Mouse (Mus musculus) CH12.LX (cell line): Measurements from ENCODE around the gene Spaar. TPM values are rescaled to one million over a fixed set of nuclear protein-coding genes. Genes with fewer than 3 reads are reported as not detected.

ENCODE experiments used
- DNase-seq: peaks from one replicate; pipeline ENCODE4 v3.0.0-alpha.2; 2013; ENCODE audit errors: extremely low read depth
- H3K27ac ChIP-seq: 2 replicates; pipeline ENCODE4 v1.5.1; 2012; ENCODE audit warnings: low read depth, mild to moderate bottlenecking, control low read depth, moderate library complexity; ENCODE audit not compliant: insufficient read depth
- H3K27me3 ChIP-seq: replicated peaks from 2 replicates; pipeline ENCODE3; 2012; ENCODE audit warnings: inconsistent platforms
- H3K36me3 ChIP-seq, 2 experiments: replicated peaks in 1 of 2; 2 replicates each; pipeline versions ENCODE3 to v1.6.1; 2012; ENCODE audit warnings: inconsistent platforms in 1 of 2, low read length in 1 of 2, mild to moderate bottlenecking in 1 of 2, mixed read lengths in 1 of 2, moderate library complexity in 1 of 2; ENCODE audit not compliant: control insufficient read depth in 1 of 2, insufficient read depth in 1 of 2
- H3K4me1 ChIP-seq, 2 experiments: 2 replicates each; pipeline ENCODE4 v1.6.1; 2012; ENCODE audit warnings: inconsistent platforms in 1 of 2, moderate library complexity in 1 of 2; ENCODE audit not compliant: insufficient read depth in 2 of 2, control insufficient read depth in 1 of 2
- H3K4me2 ChIP-seq: 2 replicates; pipeline ENCODE4 v1.6.1; 2012; ENCODE audit warnings: low read depth, mild to moderate bottlenecking, control low read depth; ENCODE audit not compliant: poor library complexity, insufficient read depth, severe bottlenecking
- H3K4me3 ChIP-seq, 3 experiments: fragments of 150-350 bp in 1 of 3; sonication (generic) in 1 of 3; replicated peaks in 1 of 3; 2 replicates each; pipeline versions ENCODE3 to v1.5.1; 2011 to 2012; ENCODE audit warnings: low read depth in 2 of 3, low read length in 2 of 3, mild to moderate bottlenecking in 2 of 3, moderate library complexity in 2 of 3, control low read depth in 1 of 3, improper control_type of control experiment in 1 of 3, inconsistent platforms in 1 of 3, mixed read lengths in 1 of 3; ENCODE audit not compliant: poor library complexity in 1 of 3
- H3K79me2 ChIP-seq: replicated peaks from 2 replicates; pipeline ENCODE4 v1.6.1; 2012; ENCODE audit warnings: mild to moderate bottlenecking, moderate library complexity; ENCODE audit not compliant: control insufficient read depth, poor library complexity, insufficient read depth, severe bottlenecking; ENCODE audit errors: extremely low read depth
- H3K9ac ChIP-seq: 2 replicates; pipeline ENCODE4 v1.6.1; 2012; ENCODE audit warnings: low read depth, mild to moderate bottlenecking, control low read depth, moderate library complexity; ENCODE audit not compliant: insufficient read depth
- H3K9me3 ChIP-seq: replicated peaks from 2 replicates; pipeline ENCODE3; 2012; ENCODE audit warnings: low read length, inconsistent platforms, mixed read lengths
- E2F4 ChIP-seq: IDR thresholded peaks from 2 replicates; pipeline ENCODE4 v1.6.1; 2011; ENCODE audit warnings: low read depth, low read length, improper control_type of control experiment; ENCODE audit not compliant: insufficient replicate concordance
- JUN ChIP-seq: IDR thresholded peaks from 2 replicates; pipeline ENCODE4 v1.6.1; 2011; ENCODE audit warnings: low read depth, mild to moderate bottlenecking, low read length, improper control_type of control experiment, moderate library complexity; ENCODE audit not compliant: insufficient read depth
- KAT2A ChIP-seq: IDR thresholded peaks from 2 replicates; pipeline ENCODE4 v1.6.1; 2012; ENCODE audit warnings: low read length, improper control_type of control experiment, inconsistent platforms; ENCODE audit not compliant: insufficient replicate concordance
- MAFK ChIP-seq: IDR thresholded peaks from 2 replicates; pipeline ENCODE4 v1.6.1; 2011; ENCODE audit warnings: low read length, improper control_type of control experiment; ENCODE audit not compliant: insufficient replicate concordance
- MAX ChIP-seq: IDR thresholded peaks from 2 replicates; pipeline ENCODE4 v1.6.1; 2011; ENCODE audit warnings: low read length, improper control_type of control experiment
- MAZ ChIP-seq: IDR thresholded peaks from 2 replicates; pipeline ENCODE4 v1.6.1; 2012; ENCODE audit warnings: low read depth, mild to moderate bottlenecking, inconsistent platforms, low read length, improper control_type of control experiment, moderate library complexity
- NRF1 ChIP-seq: IDR thresholded peaks from 2 replicates; pipeline ENCODE4 v1.6.1; 2014; ENCODE audit warnings: low read depth, mild to moderate bottlenecking, inconsistent platforms, low read length, improper control_type of control experiment, moderate library complexity
- POLR2A ChIP-seq: IDR thresholded peaks from 2 replicates; pipeline ENCODE4 v1.6.1; 2011; ENCODE audit warnings: low read depth, mild to moderate bottlenecking, improper control_type of control experiment, low read length
- SIN3A ChIP-seq: IDR thresholded peaks from 2 replicates; pipeline ENCODE4 v1.6.1; 2012; ENCODE audit warnings: low read length, improper control_type of control experiment, inconsistent platforms
- TCF12 ChIP-seq: IDR thresholded peaks from 2 replicates; pipeline ENCODE4 v1.6.1; 2014; ENCODE audit warnings: low read depth, mild to moderate bottlenecking, inconsistent platforms, low read length, improper control_type of control experiment
- USF2 ChIP-seq: conservative IDR thresholded peaks from 2 replicates; pipeline ENCODE4 v1.6.1; 2011; ENCODE audit warnings: low read depth, low read length, improper control_type of control experiment
- ZMIZ1 ChIP-seq: IDR thresholded peaks from 2 replicates; pipeline ENCODE4 v1.6.1; 2012; ENCODE audit warnings: low read depth, mild to moderate bottlenecking, inconsistent platforms, low read length, improper control_type of control experiment
- ZNF384 ChIP-seq: IDR thresholded peaks from 2 replicates; pipeline ENCODE4 v1.6.1; 2012; ENCODE audit warnings: low read depth, low read length, improper control_type of control experiment, inconsistent platforms
- dilution Hi-C: fragments of 300-500 bp; cut with MboI; formaldehyde crosslinking; loops from 2 replicates; pipeline ENCODE4 v1.14.3; 2020; ENCODE audit warnings: low sequenced_read_pairs; ENCODE audit not compliant: extremely low pct_unique_long_range_greater_than_20kb, extremely low pct_ligation_motif_present
- in situ Hi-C: fragments of 300-500 bp; cut with MboI; formaldehyde crosslinking; loops from 3 replicates; pipeline ENCODE4 v1.14.3; 2019; ENCODE audit warnings: low sequenced_read_pairs, low pct_ligation_motif_present, low pct_unique_long_range_greater_than_20kb, mixed read lengths
- polyA plus RNA-seq: library from polyadenylated mRNA; unstranded; fragments of >175 nt; gene quantifications from 2 replicates; pipeline ENCODE4 v1.2.1, GENCODE M21; 2012; ENCODE audit warnings: low read depth; ENCODE audit not compliant: insufficient read length
- total RNA-seq, 2 experiments: library from RNA; depleted of rRNA; stranded (reverse); fragments of 300-350 nt in 1 of 2; fragments of >200 nt in 1 of 2; gene quantifications; 2 replicates each; pipeline ENCODE4 v1.2.3; 2012 to 2014

Gene Spaar
- total and polyA plus RNA-seq, 3 experiments: not detected

GRCm38 (mm10) chr4:43695249-43695671, 34.6 kb upstream of the Spaar start:
- Histone ChIP-seq H3K4me1 (no peaks in the 10 kb centered on the region), H3K27ac (no peak overlapping the region), H3K9me3 (no peaks in the 10 kb centered on the region), H3K4me3 (no peak overlapping the region), H3K36me3 (no peaks in the 10 kb centered on the region), H3K9ac (no peak overlapping the region), H3K4me2 (no peak overlapping the region), H3K79me2 (no peaks in the 10 kb centered on the region), H3K27me3 (peaks cover 90% of the 10 kb centered on the region)
- DNase-seq: no peak
- no peak for TF ChIP-seq KAT2A
- no peak for TF ChIP-seq USF2
- TF ChIP-seq SIN3A: no peak
- TF ChIP-seq ZNF384: no peak
- in situ Hi-C loops: no loop called here
- dilution Hi-C loops: no loop called here

GRCm38 (mm10) chr4:43696561-43696960, 33.3 kb upstream of the Spaar start:
- H3K4me2 ChIP-seq: no peak overlapping the region
- H3K36me3 ChIP-seq: no peaks in the 10 kb centered on the region
- no peak for DNase-seq
- dilution Hi-C loops: no loop called here
- TF ChIP-seq NRF1: no peak
- TF ChIP-seq KAT2A: no peak
- TF ChIP-seq E2F4: no peak
- H3K4me3 ChIP-seq: no peak overlapping the region
- H3K9ac ChIP-seq: no peak overlapping the region
- in situ Hi-C loops: no loop called here
- no peaks in the 10 kb centered on the region for H3K79me2 ChIP-seq
- H3K27me3 ChIP-seq: peaks cover 93% of the 10 kb centered on the region
- H3K9me3 ChIP-seq: no peaks in the 10 kb centered on the region
- H3K27ac ChIP-seq: no peak overlapping the region
- no peaks in the 10 kb centered on the region for H3K4me1 ChIP-seq

- in situ Hi-C loops: no loop called here
Observed at GRCm38 (mm10) chr4:43700707-43701106, 29.1 kb upstream of the Spaar start, which contains the start of gene Olfr70. Olfr70 (minus strand) TSS chr4:43700807.

More at GRCm38 (mm10) chr4:43700707-43701106, 29.1 kb upstream of the Spaar start, which contains the start of gene Olfr70:
- Histone ChIP-seq H3K27ac (no peak within 1 kb of the TSS), H3K4me2 (no peak within 1 kb of the TSS)
- no peak for TF ChIP-seq TCF12
- no peak for TF ChIP-seq MAFK
- TF ChIP-seq MAX: no peak
- no peak for TF ChIP-seq JUN
- TF ChIP-seq ZMIZ1: no peak
- no peak for TF ChIP-seq MAZ
- TF ChIP-seq POLR2A: no peak
- TF ChIP-seq, all 38 proteins: peak for 0
- no peaks in the 10 kb centered on the region for H3K9me3 ChIP-seq
- no peak within 1 kb of the TSS for H3K4me3 ChIP-seq
- H3K27me3 ChIP-seq: peaks cover 94% of the 10 kb centered on the region
- H3K36me3 ChIP-seq: no peaks in the 10 kb centered on the region
- no peak within 1 kb of the TSS for H3K9ac ChIP-seq
- DNase-seq: no peak
- no peaks in the 10 kb centered on the region for H3K4me1 ChIP-seq
- no peaks in the 10 kb centered on the region for H3K79me2 ChIP-seq
- dilution Hi-C loops: no loop called here
